Mouse (Mus musculus): ENCODE data around the gene Gk.
A peak's percentile ranks its signal among the peaks of the same experiment; 100 is the strongest.

Gene Gk

GRCm38 (mm10) chrX:85776544-85777087, at the start of gene Gk:
Gene Gk (minus strand): TSS chrX:85776819.
- DNase-seq (ENCODE audit: low read depth, low spot score) = peak; percentile 85

- no peak for DNase-seq (ENCODE audit: low read depth, low spot score)
These were observed 28.2 kb upstream of the Gk start for GRCm38 (mm10) chrX:85804706-85805376.

- no peak for DNase-seq (ENCODE audit: low read depth, low spot score)
These were observed 26.4 kb upstream of the Gk start for GRCm38 (mm10) chrX:85803006-85803405.

- DNase-seq (ENCODE audit: low read depth, low spot score) = no peak
These were observed 20.8 kb upstream of the Gk start for GRCm38 (mm10) chrX:85797449-85797848.

- DNase-seq (ENCODE audit: low read depth, low spot score) = no peak
These were observed 1.7 kb upstream of the Gk start for GRCm38 (mm10) chrX:85778346-85778745.

GRCm38 (mm10) chrX:85777141-85777540, 522 bp upstream of the Gk start:
- DNase-seq (ENCODE audit: low read depth, low spot score) = peak; percentile 25

- peak; percentile 11 for DNase-seq (ENCODE audit: low read depth, low spot score)
These were observed 608 bp downstream of the Gk start for GRCm38 (mm10) chrX:85775879-85776543.

GRCm38 (mm10) chrX:85771303-85771702, 5.3 kb downstream of the Gk start:
- DNase-seq (ENCODE audit: low read depth, low spot score) = no peak

- no peak for DNase-seq (ENCODE audit: low read depth, low spot score)
These were observed 5.9 kb downstream of the Gk start for GRCm38 (mm10) chrX:85770747-85771146.

- DNase-seq (ENCODE audit: low read depth, low spot score) = no peak
These were observed 8.0 kb downstream of the Gk start for GRCm38 (mm10) chrX:85768578-85768977.

GRCm38 (mm10) chrX:85756005-85756404, 20.6 kb downstream of the Gk start:
- no peak for DNase-seq (ENCODE audit: low read depth, low spot score)

- DNase-seq (ENCODE audit: low read depth, low spot score) = no peak
These were observed 32.8 kb downstream of the Gk start for GRCm38 (mm10) chrX:85743837-85744236.

GRCm38 (mm10) chrX:85733228-85733627, 43.4 kb downstream of the Gk start:
- DNase-seq (ENCODE audit: low read depth, low spot score) = no peak

- no peak for DNase-seq (ENCODE audit: low read depth, low spot score)
These were observed 45.3 kb downstream of the Gk start for GRCm38 (mm10) chrX:85731133-85731938.

GRCm38 (mm10) chrX:85721226-85721625, 55.4 kb downstream of the Gk start:
- DNase-seq (ENCODE audit: low read depth, low spot score) = peak; percentile 1

- DNase-seq (ENCODE audit: low read depth, low spot score) = no peak
These were observed 66.2 kb downstream of the Gk start for GRCm38 (mm10) chrX:85710399-85710798.

- DNase-seq (ENCODE audit: low read depth, low spot score) = no peak
These were observed 70.9 kb downstream of the Gk start for GRCm38 (mm10) chrX:85705715-85706114.

- DNase-seq (ENCODE audit: low read depth, low spot score) = no peak
These were observed 92.9 kb downstream of the Gk start for GRCm38 (mm10) chrX:85683723-85684122.

- no peak for DNase-seq (ENCODE audit: low read depth, low spot score)
These were observed 94.5 kb downstream of the Gk start for GRCm38 (mm10) chrX:85682125-85682524.

GRCm38 (mm10) chrX:85676808-85677207, 99.8 kb downstream of the Gk start:
- peak; percentile 8 for DNase-seq (ENCODE audit: low read depth, low spot score)

All from c-Kit-negative CD71-positive TER-119-positive erythroid progenitor cells, embryonic 14.5 days (primary cell).